Mouse (Mus musculus) lung, postnatal 0 days (tissue): Measurements from ENCODE around the gene Gm20547.

Experiments
- CTCF ChIP-seq: IDR thresholded peaks from 2 replicates; pipeline ENCODE4 v1.5.1; 2016; ENCODE audit warnings: antibody characterized with exemption, mild to moderate bottlenecking
- EP300 ChIP-seq: IDR thresholded peaks from 2 replicates; pipeline ENCODE4 v1.6.1; 2016; ENCODE audit warnings: antibody characterized with exemption, mild to moderate bottlenecking, control low read depth

DNA sequence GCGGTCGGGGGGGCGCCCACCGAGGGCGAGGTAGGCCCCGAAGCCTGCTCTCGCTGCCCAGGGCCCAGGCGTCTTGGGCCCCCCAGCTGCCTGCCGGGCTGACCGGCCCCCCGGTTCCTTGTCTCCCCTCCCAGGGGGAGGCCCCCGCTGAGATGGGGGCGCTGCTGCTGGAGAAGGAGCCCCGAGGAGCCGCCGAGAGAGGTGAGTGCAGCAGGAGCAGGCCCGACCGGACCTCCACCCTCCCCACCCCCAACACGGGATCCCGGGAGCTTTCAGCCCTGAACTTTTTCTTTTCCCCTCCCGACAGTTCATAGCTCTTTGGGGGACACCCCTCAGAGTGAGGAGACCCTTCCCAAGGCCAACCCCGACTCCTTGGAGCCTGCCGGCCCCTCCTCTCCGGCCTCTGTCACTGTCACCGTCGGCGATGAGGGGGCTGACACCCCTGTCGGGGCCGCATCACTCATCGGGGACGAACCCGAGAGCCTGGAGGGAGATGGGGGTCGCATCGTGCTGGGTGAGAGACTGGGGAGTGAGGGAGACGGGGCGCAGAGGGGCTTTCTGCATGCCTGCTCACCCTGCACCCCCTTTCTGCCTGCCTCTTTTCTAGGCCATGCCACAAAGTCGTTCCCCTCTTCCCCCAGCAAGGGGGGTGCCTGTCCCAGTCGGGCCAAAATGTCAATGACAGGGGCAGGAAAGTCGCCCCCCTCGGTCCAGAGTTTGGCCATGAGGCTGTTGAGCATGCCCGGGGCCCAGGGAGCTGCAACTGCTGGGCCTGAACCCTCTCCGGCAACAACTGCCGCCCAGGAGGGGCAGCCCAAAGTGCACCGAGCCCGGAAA, 17.4 kb upstream of the Gm20547 start:
- TF ChIP-seq EP300 (no peak), CTCF (no peak)
